Mouse (Mus musculus): Measurements from ENCODE around the gene Ppp1r13b. TPM values are rescaled to one million over a fixed set of nuclear protein-coding genes. Genes with fewer than 3 reads are reported as not detected.
A peak's percentile ranks its signal among the peaks of the same experiment; 100 is the strongest.

Ppp1r13b gene
- total RNA-seq, 2 experiments from 2014 or later = 8.5 to 9.0 TPM

GRCm38 (mm10) chr12:111843470-111843869 lies 64.4 kb downstream of the Ppp1r13b start:
- DNase-seq = no peak
- intact Hi-C loops (cut with DNase I; ENCODE audit: low total_unique reads) = no loop called here

GRCm38 (mm10) chr12:111842565-111843433 lies 65.1 kb downstream of the Ppp1r13b start:
- DNase-seq = no peak
- intact Hi-C loops (cut with DNase I; ENCODE audit: low total_unique reads) = no loop called here

GRCm38 (mm10) chr12:111833457-111833856 lies 74.5 kb downstream of the Ppp1r13b start:
- intact Hi-C loops (cut with DNase I; ENCODE audit: low total_unique reads) = no loop called here
- DNase-seq = no peak

- intact Hi-C loops (cut with DNase I; ENCODE audit: low total_unique reads) = no loop called here
- DNase-seq = no peak
Measured at GRCm38 (mm10) chr12:111832643-111833042, 75.3 kb downstream of the Ppp1r13b start.

GRCm38 (mm10) chr12:111830375-111830774 lies 77.5 kb downstream of the Ppp1r13b start:
- intact Hi-C loops (cut with DNase I; ENCODE audit: low total_unique reads) = no loop called here
- no peak for DNase-seq

- no peak for DNase-seq
- intact Hi-C loops (cut with DNase I; ENCODE audit: low total_unique reads) = no loop called here
Measured at GRCm38 (mm10) chr12:111829954-111830353, 78.0 kb downstream of the Ppp1r13b start.

GRCm38 (mm10) chr12:111829447-111829846 lies 78.5 kb downstream of the Ppp1r13b start:
- DNase-seq = no peak
- intact Hi-C loops (cut with DNase I; ENCODE audit: low total_unique reads) = no loop called here

GRCm38 (mm10) chr12:111827556-111827955 lies 80.4 kb downstream of the Ppp1r13b start:
- intact Hi-C loops (cut with DNase I; ENCODE audit: low total_unique reads) = no loop called here
- DNase-seq = no peak

- no peak for DNase-seq
- intact Hi-C loops (cut with DNase I; ENCODE audit: low total_unique reads) = no loop called here
Measured at GRCm38 (mm10) chr12:111821931-111822330, 86.0 kb downstream of the Ppp1r13b start.

- intact Hi-C loops (cut with DNase I; ENCODE audit: low total_unique reads) = no loop called here
- DNase-seq = no peak
Measured at GRCm38 (mm10) chr12:111820708-111821107, 87.2 kb downstream of the Ppp1r13b start.

- no peak for DNase-seq
- intact Hi-C loops (cut with DNase I; ENCODE audit: low total_unique reads) = no loop called here
Measured at GRCm38 (mm10) chr12:111819936-111820335, 88.0 kb downstream of the Ppp1r13b start.

GRCm38 (mm10) chr12:111817991-111818390 lies 89.9 kb downstream of the Ppp1r13b start:
- intact Hi-C loops (cut with DNase I; ENCODE audit: low total_unique reads) = no loop called here
- no peak for DNase-seq

GRCm38 (mm10) chr12:111816967-111817366 lies 90.9 kb downstream of the Ppp1r13b start:
- no peak for DNase-seq
- intact Hi-C loops (cut with DNase I; ENCODE audit: low total_unique reads) = no loop called here

GRCm38 (mm10) chr12:111816528-111816927 lies 91.4 kb downstream of the Ppp1r13b start:
- intact Hi-C loops (cut with DNase I; ENCODE audit: low total_unique reads) = no loop called here

GRCm38 (mm10) chr12:111814769-111815762 lies 92.8 kb downstream of the Ppp1r13b start:
- intact Hi-C loops (cut with DNase I; ENCODE audit: low total_unique reads) = no loop called here
- DNase-seq = no peak

More at GRCm38 (mm10) chr12:111816528-111816927, 91.4 kb downstream of the Ppp1r13b start:
- peak; percentile 52 for DNase-seq

GRCm38 (mm10) chr12:111813766-111814617 lies 93.9 kb downstream of the Ppp1r13b start, which contains the start of the genes Xrcc3 and Zfyve21:
Xrcc3 (minus strand) TSS chr12:111813873.
Zfyve21 (plus strand) TSS chr12:111814170.
- intact Hi-C loops (cut with DNase I; ENCODE audit: low total_unique reads) = no loop called here
- peak; percentile 98 for DNase-seq

GRCm38 (mm10) chr12:111813111-111813765 lies 94.7 kb downstream of the Ppp1r13b start:
- DNase-seq = no peak
- intact Hi-C loops (cut with DNase I; ENCODE audit: low total_unique reads) = no loop called here

GRCm38 (mm10) chr12:111812611-111813010 lies 95.3 kb downstream of the Ppp1r13b start:
- intact Hi-C loops (cut with DNase I; ENCODE audit: low total_unique reads) = no loop called here
- DNase-seq = no peak

- intact Hi-C loops (cut with DNase I; ENCODE audit: low total_unique reads) = no loop called here
Measured at GRCm38 (mm10) chr12:111812075-111812474, 95.8 kb downstream of the Ppp1r13b start.

More at GRCm38 (mm10) chr12:111812075-111812474, 95.8 kb downstream of the Ppp1r13b start:
- DNase-seq = no peak

Data from gastrocnemius, postnatal 14 days (tissue).